Mouse (Mus musculus) stomach, embryonic 16.5 days (tissue): ENCODE data around the gene Tango2. TPM values are rescaled to one million over a fixed set of nuclear protein-coding genes. Genes with fewer than 3 reads are reported as not detected.
A peak's percentile ranks its signal among the peaks of the same experiment; 100 is the strongest.

Source experiments
- ATAC-seq: fragments of 200-750 bp; cut with Nextera tagmentation; 2 replicates; pipeline ENCODE4 v1.8.0; 2017; ENCODE audit warnings: moderate number of reproducible peaks, moderate TSS enrichment; ENCODE audit not compliant: insufficient read depth, low FRiP score
- H3K27ac ChIP-seq: fragments of 300-500 bp; sonication (generic); 2 replicates; pipeline ENCODE4 v1.5.1; 2014; ENCODE audit warnings: low read length
- H3K27me3 ChIP-seq: fragments of 300-500 bp; sonication (generic); 2 replicates; pipeline ENCODE4 v1.6.1; 2014; ENCODE audit warnings: low read length, control low read depth, mixed read lengths; ENCODE audit not compliant: control insufficient read depth, insufficient read depth
- H3K36me3 ChIP-seq: fragments of 300-500 bp; sonication (generic); 2 replicates; pipeline ENCODE4 v1.6.1; 2014; ENCODE audit warnings: low read length; ENCODE audit not compliant: control insufficient read depth, insufficient read depth
- H3K4me1 ChIP-seq: fragments of 300-500 bp; sonication (generic); 2 replicates; pipeline ENCODE4 v1.6.1; 2014; ENCODE audit warnings: low read length, control low read depth, mixed read lengths; ENCODE audit not compliant: control insufficient read depth, insufficient read depth
- H3K4me2 ChIP-seq: fragments of 300-500 bp; sonication (generic); 2 replicates; pipeline ENCODE4 v1.6.1; 2014; ENCODE audit warnings: low read depth, low read length, mixed read lengths
- H3K4me3 ChIP-seq: fragments of 300-500 bp; sonication (generic); replicated peaks from 2 replicates; pipeline ENCODE4 v1.5.1; 2014; ENCODE audit warnings: mild to moderate bottlenecking, low read length
- H3K9ac ChIP-seq: fragments of 300-500 bp; sonication (generic); 2 replicates; pipeline ENCODE4 v1.6.1; 2014; ENCODE audit warnings: low read length
- H3K9me3 ChIP-seq: fragments of 300-500 bp; sonication (generic); replicated peaks from 2 replicates; pipeline ENCODE4 v1.6.1; 2016; ENCODE audit warnings: low read length, control low read depth; ENCODE audit not compliant: control insufficient read depth
- WGBS: fragments of 180-500 bp; shearing (Covaris S2); extraction: QIAGEN DNeasy Blood & Tissue Kit; methylation state at CpG from one replicate; pipeline ENCODE4 v1.1.7; 2014; 5-methylcytosine and 5-hydroxymethylcytosine counted together
- microRNA counts: library from miRNA; unstranded; fragments of <30 nt; microRNA quantifications from one replicate; lab custom pipeline; 2016
- microRNA-seq: library from miRNA; unstranded; fragments of <30 nt; microRNA quantifications from one replicate; pipeline ENCODE4, GENCODE M21; 2016
- polyA plus RNA-seq: library from polyadenylated mRNA; unstranded; fragments of >200 nt; fragmentation: Nextera tagmentation; extraction: Ambion mirVana; gene quantifications from 2 replicates; pipeline ENCODE4 v1.2.1, GENCODE M21; 2015

The Tango2 gene
- polyA plus RNA-seq, 1 experiment from 2014 or later: 32.7 TPM

GRCm38 (mm10) chr16:18258221-18258620 lies 89.7 kb downstream of the Tango2 start, which contains the start of gene Gm49776:
Gene Gm49776, minus strand, starts transcription at chr16:18258321.
- Histone ChIP-seq H3K9ac (no peak within 1 kb of the TSS), H3K9me3 (no peaks in the 10 kb centered on the region), H3K36me3 (peaks cover 50% of the 10 kb centered on the region), H3K4me1 (no peaks in the 10 kb centered on the region), H3K4me3 (no peak within 1 kb of the TSS), H3K27ac (no peak within 1 kb of the TSS), H3K4me2 (no peak within 1 kb of the TSS), H3K27me3 (no peaks in the 10 kb centered on the region)
- no peak for ATAC-seq
- WGBS: 92% methylated on average over 2 of the region's 2 CpGs

DNA sequence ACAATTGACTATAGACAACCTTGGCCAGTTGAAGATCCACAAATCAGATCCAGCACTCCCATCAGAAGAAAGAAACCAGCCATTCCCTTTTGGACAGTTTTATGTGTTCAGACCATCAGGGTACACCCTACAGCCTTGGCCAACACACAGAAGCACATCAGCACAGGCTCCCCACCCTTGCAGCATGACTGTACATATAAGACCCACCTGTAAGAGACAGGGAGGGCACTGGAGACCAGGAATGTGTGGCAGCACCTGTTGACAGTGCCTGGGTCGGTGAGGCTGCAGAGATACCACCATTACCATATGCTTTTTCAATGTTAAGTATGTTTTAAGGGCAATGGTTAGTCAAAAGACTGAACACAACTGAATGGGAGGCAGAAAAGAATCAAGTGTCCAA lies 94.0 kb downstream of the Tango2 start:
- ATAC-seq: no peak
- H3K27ac ChIP-seq: no peak overlapping the region
- H3K4me1 ChIP-seq: peaks cover 19% of the 10 kb centered on the region
- WGBS: 70% methylated on average over 1 of the region's 1 CpGs
- no peak overlapping the region for H3K4me2 ChIP-seq
- H3K9ac ChIP-seq: no peak overlapping the region
- H3K27me3 ChIP-seq: no peaks in the 10 kb centered on the region
- H3K36me3 ChIP-seq: peaks cover 34% of the 10 kb centered on the region
- H3K4me3 ChIP-seq: no peak overlapping the region
- H3K9me3 ChIP-seq: no peaks in the 10 kb centered on the region

GRCm38 (mm10) chr16:18252736-18253135 lies 95.2 kb downstream of the Tango2 start:
- WGBS: 77% methylated on average over 6 of the region's 6 CpGs
- H3K36me3 ChIP-seq: peaks cover 27% of the 10 kb centered on the region
- H3K27me3 ChIP-seq: no peaks in the 10 kb centered on the region
- no peak overlapping the region for H3K27ac ChIP-seq
- no peaks in the 10 kb centered on the region for H3K9me3 ChIP-seq
- H3K9ac ChIP-seq: no peak overlapping the region
- no peak overlapping the region for H3K4me2 ChIP-seq
- peaks cover 19% of the 10 kb centered on the region for H3K4me1 ChIP-seq
- no peak for ATAC-seq
- H3K4me3 ChIP-seq: no peak overlapping the region

DNA sequence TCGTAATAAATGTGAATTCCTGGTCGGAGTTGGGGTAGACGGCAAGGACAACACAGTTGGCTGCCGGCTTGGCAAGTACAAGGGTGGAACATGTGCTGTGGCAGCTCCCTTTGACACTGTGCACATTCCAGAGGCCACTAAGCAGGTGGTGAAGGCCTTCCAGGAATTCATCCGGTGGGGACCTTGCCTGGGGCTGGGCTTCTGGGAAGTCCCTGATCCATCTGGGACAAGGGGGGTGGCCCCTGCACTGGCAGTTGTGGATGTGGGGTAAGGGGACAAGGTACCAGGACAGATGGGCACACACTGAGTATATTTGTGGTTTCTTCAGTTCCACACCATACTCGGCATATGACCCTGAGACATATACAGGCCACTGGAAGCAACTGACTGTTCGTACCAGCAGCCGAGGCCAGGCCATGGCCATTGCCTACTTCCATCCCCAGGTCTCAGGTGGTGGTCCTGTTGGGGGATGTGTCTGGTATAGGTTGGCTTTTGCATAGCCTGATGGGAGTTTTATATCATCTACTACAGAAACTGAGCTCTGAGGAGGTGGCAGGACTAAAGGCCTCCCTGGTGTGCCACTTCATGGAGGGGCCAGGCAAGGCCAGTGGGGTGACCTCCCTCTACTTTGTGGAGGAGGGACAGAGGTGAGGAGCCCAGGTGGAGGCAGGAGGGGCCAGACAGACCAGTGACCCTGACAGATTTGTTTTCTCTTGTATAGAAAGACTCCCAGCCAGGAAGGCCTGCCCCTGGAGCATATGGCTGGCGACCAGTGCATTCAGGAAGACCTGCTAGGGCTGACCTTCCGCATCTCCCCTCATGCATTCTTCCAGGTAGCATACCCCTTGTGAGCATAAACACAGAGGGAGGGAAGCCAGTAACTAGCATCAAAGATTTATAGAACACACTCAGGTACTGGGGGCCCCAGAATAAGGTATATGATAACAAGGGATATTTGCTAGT lies 96.8 kb downstream of the Tango2 start:
- no peak for ATAC-seq
- Histone ChIP-seq H3K4me2 (peak overlapping the region; percentile 93), H3K36me3 (peaks cover 18% of the 10 kb centered on the region; the same call in 1 of the 2 replicates), H3K9ac (peak overlapping the region; percentile 38; the same call in 1 of the 2 replicates), H3K27ac (peak overlapping the region; percentile 22; the same call in 1 of the 2 replicates), H3K9me3 (no peaks in the 10 kb centered on the region), H3K4me3 (peak overlapping the region; percentile 83), H3K27me3 (no peaks in the 10 kb centered on the region), H3K4me1 (peaks cover 30% of the 10 kb centered on the region)
- 58% methylated on average over 10 of the region's 10 CpGs for WGBS

MicroRNA genes within 50 kb of the gene (microRNA counts, 519-probe panel; counts per million panel counts)
- microRNA mmu-miR-1306 (lab: Ali Mortazavi, UCI): 1,841 counts per million, percentile 33 among the panel's probes with 10 or more counts
- 2,726 counts per million, percentile 61 among the panel's probes with 10 or more counts for microRNA mmu-miR-185 (lab: Ali Mortazavi, UCI)

Small RNAs within 50 kb of the gene (microRNA-seq; reads per million reads assigned to microRNA genes)
- gene Gm24572: not detected
- gene Gm26219: not detected
- 171 reads per million, percentile 60 among the genes with 10 or more reads in this experiment for gene Mir1306
- 265 reads per million, percentile 65 among the genes with 10 or more reads in this experiment for gene Mir185

Other genes starting within 250 kb of the Tango2 start
- gene Rtn4r, start 220.5 kb downstream of the Tango2 start, polyA plus RNA-seq: 0.84 and 1.0 TPM in 2 replicates
- not detected in 2 replicates for gene Ccdc188, start 130.2 kb downstream of the Tango2 start, polyA plus RNA-seq
- 5.0 and 6.9 TPM in 2 replicates for gene Zdhhc8, start 113.0 kb downstream of the Tango2 start, polyA plus RNA-seq
- gene Trmt2a, start 99.4 kb downstream of the Tango2 start, polyA plus RNA-seq: 98.8 and 99.1 TPM in 2 replicates
- 370 and 425 TPM in 2 replicates for gene Ranbp1, start 99.4 kb downstream of the Tango2 start, polyA plus RNA-seq
- gene Gm49776, start 89.8 kb downstream of the Tango2 start, polyA plus RNA-seq: not detected in 2 replicates
- gene Dgcr8, start 58.9 kb downstream of the Tango2 start, polyA plus RNA-seq: 23.3 and 25.9 TPM in 2 replicates
- 25.3 and 26.0 TPM in 2 replicates for gene Arvcf, start 79 bp upstream of the Tango2 start, polyA plus RNA-seq
- 19.2 and 23.7 TPM in 2 replicates for gene Txnrd2, start 78.3 kb upstream of the Tango2 start, polyA plus RNA-seq
- 105 and 119 TPM in 2 replicates for gene Comt, start 78.7 kb upstream of the Tango2 start, polyA plus RNA-seq
- 11.7 and 11.9 TPM in 2 replicates for gene Gnb1l, start 150.6 kb upstream of the Tango2 start, polyA plus RNA-seq
- gene Rtl10, start 150.8 kb upstream of the Tango2 start, polyA plus RNA-seq: 2.1 and 3.2 TPM in 2 replicates
- gene Tbx1, start 242.6 kb upstream of the Tango2 start, polyA plus RNA-seq: 0.20 and 0.84 TPM in 2 replicates